Mouse (Mus musculus) CH12.LX (cell line): ENCODE measurements around the gene Nhsl2.

ENCODE experiments used
- CHD2 ChIP-seq: IDR thresholded peaks from 2 replicates; pipeline ENCODE4 v1.6.1; 2011; ENCODE audit warnings: low read length, improper control_type of control experiment
- CTCF ChIP-seq, 2 experiments: IDR thresholded peaks in 1 of 2; conservative IDR thresholded peaks in 1 of 2; 2 replicates each; pipeline ENCODE4 v1.5.1; 2011 to 2012; ENCODE audit warnings: low read depth in 2 of 2, low read length in 2 of 2, improper control_type of control experiment in 1 of 2, inconsistent platforms in 1 of 2, mild to moderate bottlenecking in 1 of 2, moderate library complexity in 1 of 2
- E2F4 ChIP-seq: IDR thresholded peaks from 2 replicates; pipeline ENCODE4 v1.6.1; 2011; ENCODE audit warnings: low read depth, low read length, improper control_type of control experiment; ENCODE audit not compliant: insufficient replicate concordance
- ELF1 ChIP-seq: IDR thresholded peaks from 2 replicates; pipeline ENCODE4 v1.6.1; 2014; ENCODE audit warnings: low read depth, mild to moderate bottlenecking, inconsistent platforms, low read length, improper control_type of control experiment
- EP300 ChIP-seq: IDR thresholded peaks from 2 replicates; pipeline ENCODE4 v1.6.1; 2011; ENCODE audit warnings: low read length, improper control_type of control experiment
- HCFC1 ChIP-seq: IDR thresholded peaks from 2 replicates; pipeline ENCODE4 v1.6.1; 2012; ENCODE audit warnings: low read depth, mild to moderate bottlenecking, inconsistent platforms, low read length, improper control_type of control experiment
- MAX ChIP-seq: IDR thresholded peaks from 2 replicates; pipeline ENCODE4 v1.6.1; 2011; ENCODE audit warnings: low read length, improper control_type of control experiment
- NRF1 ChIP-seq: IDR thresholded peaks from 2 replicates; pipeline ENCODE4 v1.6.1; 2014; ENCODE audit warnings: low read depth, mild to moderate bottlenecking, inconsistent platforms, low read length, improper control_type of control experiment, moderate library complexity
- POLR2A ChIP-seq: IDR thresholded peaks from 2 replicates; pipeline ENCODE4 v1.6.1; 2011; ENCODE audit warnings: low read depth, mild to moderate bottlenecking, improper control_type of control experiment, low read length
- TBP ChIP-seq: conservative IDR thresholded peaks from 2 replicates; pipeline ENCODE4 v1.6.1; 2011; ENCODE audit warnings: low read depth, low read length, improper control_type of control experiment
- TCF12 ChIP-seq: IDR thresholded peaks from 2 replicates; pipeline ENCODE4 v1.6.1; 2014; ENCODE audit warnings: low read depth, mild to moderate bottlenecking, inconsistent platforms, low read length, improper control_type of control experiment

DNA sequence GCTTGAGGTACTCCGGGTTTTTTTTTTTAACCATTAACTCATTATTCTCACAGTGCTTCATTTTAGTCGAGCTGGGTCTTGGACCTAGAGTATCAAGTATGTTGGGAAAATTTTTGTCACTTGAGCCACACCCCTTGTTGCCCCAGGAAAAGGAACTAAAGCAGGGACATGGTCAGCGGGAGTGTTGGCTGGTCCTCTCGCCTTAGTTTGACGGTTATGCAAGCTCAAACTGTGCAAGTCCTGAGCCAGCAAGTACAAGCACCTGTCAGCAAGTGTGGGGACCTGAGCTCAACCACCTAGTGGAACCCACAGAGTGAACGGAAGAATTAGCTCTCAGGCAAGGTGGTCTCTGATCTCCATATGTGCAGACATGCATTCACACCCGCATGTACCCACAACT, 252.7 kb downstream of the Nhsl2 start:
- TF ChIP-seq MAX (no peak), NRF1 (no peak), HCFC1 (no peak), CTCF (conservative IDR thresholded peaks at IDR 0.05 in 1 of 2, IDR thresholded peaks at IDR 0.05 in 1 of 2; ENCODE audit: low read depth in 2 of 2, low read length in 2 of 2) (no peak), TCF12 (no peak), POLR2A (no peak), EP300 (no peak), ELF1 (no peak), CHD2 (no peak), E2F4 (no peak), TBP (no peak)
